Comparison of ENCODE assay signal across 10 mouse cellular contexts in the genomic region with DNA sequence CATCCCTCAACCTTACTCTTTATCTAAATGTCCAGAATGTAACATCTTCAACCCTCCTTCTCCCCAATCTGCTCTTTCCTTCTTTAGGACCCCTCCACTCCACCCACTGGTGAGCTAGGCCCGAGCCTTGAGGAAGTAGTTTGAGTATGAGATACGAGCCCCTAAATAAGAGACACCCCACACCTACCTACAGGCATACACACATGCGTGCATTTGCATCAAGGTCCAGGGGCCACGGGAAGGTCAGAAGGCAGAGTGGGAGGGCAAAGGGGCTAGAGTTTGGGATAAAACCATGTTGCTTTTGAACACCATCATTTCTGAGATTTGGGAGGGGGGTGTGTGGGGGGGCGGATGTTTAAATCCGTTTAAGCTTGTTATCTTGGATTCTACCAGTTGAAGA. TPM values are rescaled to one million over a fixed set of nuclear protein-coding genes. Genes with fewer than 3 reads are reported as not detected.
DNase-seq lines count a peak whose midpoint lies in the region; ATAC-seq and TF ChIP-seq lines count a peak whose summit lies in the region.
"Had no signal": no experiment of that assay in that cellular context is flagged by ENCODE, and none has a peak within 500 bp of the region (broad histone marks: within the 10 kb centered on the region; RNA-seq: fewer than 3 reads in every experiment).

No protein-coding gene starts in this region.

- no peak for DNase-seq in layer of hippocampus, adult 2 months (ENCODE audit: low spot score in 2 of 2)
- DNase-seq in layer of hippocampus, adult 8-10 months (ENCODE audit: low spot score in 2 of 2) = no peak
- DNase-seq in embryonic facial prominence, embryonic 14.5 days (ENCODE audit: low spot score) = no peak
- no peak for DNase-seq in spleen, adult 18-20 months
- no peak for DNase-seq in cerebellum, adult 11 months
- no peak for DNase-seq in gastrocnemius, adult 18-20 months (ENCODE audit: low spot score)

- peaks cover 48% of the 10 kb centered on the region for H3K4me1 ChIP-seq in embryonic facial prominence, embryonic 14.5 days (ENCODE audit: control insufficient read depth, insufficient read depth, low read length)
- peaks cover 33% of the 10 kb centered on the region for H3K4me1 ChIP-seq in intestine, embryonic 16.5 days (ENCODE audit: control insufficient read depth, insufficient read depth, low read length)
- peaks cover 38% of the 10 kb centered on the region for H3K4me1 ChIP-seq in neural tube, embryonic 14.5 days (ENCODE audit: control insufficient read depth, insufficient read depth, low read length)

- peak overlapping the region; percentile 93 for H3K4me2 ChIP-seq in embryonic facial prominence, embryonic 14.5 days (ENCODE audit: low read depth, low read length)
- peak overlapping the region; percentile 95 for H3K4me2 ChIP-seq in intestine, embryonic 16.5 days (ENCODE audit: low read depth, low read length)
- H3K4me2 ChIP-seq in neural tube, embryonic 14.5 days (ENCODE audit: low read depth, low read length) = peak overlapping the region; percentile 81

- H3K4me3 ChIP-seq in layer of hippocampus, adult 2 months = peak overlapping the region; percentile 88
- H3K4me3 ChIP-seq in embryonic facial prominence, embryonic 14.5 days (ENCODE audit: low read depth, low read length) = peak overlapping the region; percentile 76
- peak overlapping the region; percentile 77 for H3K4me3 ChIP-seq in intestine, embryonic 16.5 days (ENCODE audit: low read length)
- peak overlapping the region; percentile 88 for H3K4me3 ChIP-seq in neural tube, embryonic 14.5 days (ENCODE audit: low read depth, low read length)

- H3K9ac ChIP-seq in embryonic facial prominence, embryonic 14.5 days (ENCODE audit: low read depth, low read length) = peak overlapping the region; percentile 90
- peak overlapping the region; percentile 87 for H3K9ac ChIP-seq in intestine, embryonic 16.5 days (ENCODE audit: low read depth, low read length)
- H3K9ac ChIP-seq in neural tube, embryonic 14.5 days (replicated peaks; ENCODE audit: low read depth, low read length) = peak overlapping the region; percentile 95

- H3K36me3 ChIP-seq in embryonic facial prominence, embryonic 14.5 days (ENCODE audit: control insufficient read depth, insufficient read depth, low read length) = no peaks in the 10 kb centered on the region
- no peaks in the 10 kb centered on the region for H3K36me3 ChIP-seq in intestine, embryonic 16.5 days (ENCODE audit: control insufficient read depth, insufficient read depth, low read length)
- no peaks in the 10 kb centered on the region for H3K36me3 ChIP-seq in neural tube, embryonic 14.5 days (ENCODE audit: control insufficient read depth, insufficient read depth, low read length)

- H3K27me3 ChIP-seq in embryonic facial prominence, embryonic 14.5 days (replicated peaks; ENCODE audit: control insufficient read depth, insufficient read depth, low read length) = peaks cover 31% of the 10 kb centered on the region
- peaks cover 11% of the 10 kb centered on the region; the same call in 1 of the 2 replicates for H3K27me3 ChIP-seq in intestine, embryonic 16.5 days (replicated peaks; ENCODE audit: control insufficient read depth, insufficient read depth, low read length)
- no peaks in the 10 kb centered on the region for H3K27me3 ChIP-seq in neural tube, embryonic 14.5 days (ENCODE audit: control insufficient read depth, insufficient read depth, low read length)

- peak overlapping the region; percentile 96 for H3K27ac ChIP-seq in layer of hippocampus, adult 2 months
- peak overlapping the region; percentile 97 for H3K27ac ChIP-seq in embryonic facial prominence, embryonic 14.5 days (replicated peaks; ENCODE audit: low read depth, low read length)
- peak overlapping the region; percentile 97 for H3K27ac ChIP-seq in intestine, embryonic 16.5 days (ENCODE audit: low read length)
- peak overlapping the region; percentile 98 for H3K27ac ChIP-seq in neural tube, embryonic 14.5 days (ENCODE audit: low read depth, low read length)

- 11% methylated on average over 6 of the region's 6 CpGs for WGBS in embryonic facial prominence, embryonic 14.5 days
- WGBS in intestine, embryonic 16.5 days = 16% methylated on average over 6 of the region's 6 CpGs
- under 1% methylated on average over 6 of the region's 6 CpGs for WGBS in neural tube, embryonic 14.5 days

- no peaks in the 10 kb centered on the region for H3K9me3 ChIP-seq in embryonic facial prominence, embryonic 14.5 days (ENCODE audit: control insufficient read depth, low read length)
- no peaks in the 10 kb centered on the region for H3K9me3 ChIP-seq in intestine, embryonic 16.5 days (ENCODE audit: control insufficient read depth, low read length)
- no peaks in the 10 kb centered on the region for H3K9me3 ChIP-seq in neural tube, embryonic 14.5 days (ENCODE audit: control insufficient read depth, low read length)

- no peak for TF ChIP-seq CTCF in layer of hippocampus, adult 2 months (conservative IDR thresholded peaks at IDR 0.05)

- no peak for ATAC-seq in embryonic facial prominence, embryonic 14.5 days (ENCODE audit: low read depth)
- no peak for ATAC-seq in intestine, embryonic 16.5 days
- no peak for ATAC-seq in neural tube, embryonic 14.5 days (ENCODE audit: low read depth)
- ATAC-seq: Patski had no signal

RNA-seq across cellular contexts. Expression of a gene that starts 2.5 kb away (rescaled TPM):
- 10 to 100 TPM; 41.1 to 41.2 TPM for total RNA-seq in layer of hippocampus, adult 2 months (2021)
- total RNA-seq in layer of hippocampus, adult 8-10 months (2022) = 10 to 100 TPM; 38.5 to 59.5 (median 43.0) TPM
- 9.5 and 10.6 TPM in 2 replicates for polyA plus RNA-seq in embryonic facial prominence, embryonic 14.5 days (2014; fragmentation: Nextera tagmentation; extraction: Ambion mirVana)
- 7.2 and 8.0 TPM in 2 replicates for polyA plus RNA-seq in intestine, embryonic 16.5 days (2015; fragmentation: Nextera tagmentation; extraction: Ambion mirVana)
- polyA plus RNA-seq in neural tube, embryonic 14.5 days (2014; fragmentation: Nextera tagmentation; extraction: Ambion mirVana) = 33.4 and 39.0 TPM in 2 replicates
- 10 to 100 TPM; 39.5 to 42.9 TPM for total RNA-seq in gastrocnemius, adult 18-20 months (2021)
- total RNA-seq: neutrophil, adult 5-6 weeks had no signal
